Mouse (Mus musculus): ENCODE results near the gene Defb3. TPM values are rescaled to one million over a fixed set of nuclear protein-coding genes. Genes with fewer than 3 reads are reported as not detected.
A peak's percentile ranks its signal among the peaks of the same experiment; 100 is the strongest.
"Not testable (repeated sequence)": the region's sequence is repeated elsewhere in the genome, so short reads cannot be mapped to it uniquely, and the experiment has no call there.

The Defb3 gene
- total RNA-seq (2021), result not detected
- long read RNA-seq, experiment 1, result 0 reads
- long read RNA-seq, experiment 2, result 0 reads

DNA sequence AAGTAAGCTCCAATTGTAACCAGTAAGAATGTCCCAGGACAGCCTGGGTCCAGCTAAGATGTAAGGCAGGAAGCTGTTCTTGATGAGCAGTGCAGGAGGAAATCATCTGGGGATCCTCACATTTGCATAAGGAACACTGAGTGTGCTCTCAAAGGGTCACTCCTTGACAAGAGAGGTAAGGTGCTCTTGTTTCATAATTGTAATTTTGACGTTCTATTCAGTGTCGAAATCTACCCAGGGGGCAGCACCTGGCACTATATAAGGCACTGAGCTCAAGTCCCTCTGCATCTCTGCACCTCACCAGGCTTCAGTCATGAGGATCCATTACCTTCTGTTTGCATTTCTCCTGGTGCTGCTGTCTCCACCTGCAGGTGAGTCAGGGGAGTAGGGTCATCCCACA, at the start of gene Defb3:
TSS of gene Defb3 (plus strand) at position 301 of the 400 bp plus-strand sequence.
- intact Hi-C loops (cut with DNase I); DNase-seq: not testable (repeated sequence)

DNA sequence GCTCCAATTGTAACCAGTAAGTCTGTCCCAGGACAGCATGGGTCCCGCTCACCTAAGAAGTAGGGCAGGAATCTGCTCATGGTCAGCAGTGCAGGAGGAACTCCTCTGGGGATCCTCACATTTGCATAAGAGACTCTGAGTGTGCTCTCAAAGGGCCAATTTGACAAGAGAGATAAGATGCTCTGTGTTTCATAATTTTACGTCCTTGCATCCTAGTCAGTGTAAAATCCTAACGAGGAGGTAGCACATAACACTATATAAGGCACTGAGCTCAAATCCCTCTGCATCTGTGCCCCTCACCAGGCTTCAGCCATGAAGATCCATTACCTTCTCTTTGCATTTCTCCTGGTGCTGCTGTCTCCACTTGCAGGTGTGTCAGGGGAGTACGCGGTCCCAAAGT, 45.9 kb upstream of the Defb3 start, which contains the start of gene Defb5:
TSS of gene Defb5 (plus strand) at position 301 of the 400 bp plus-strand sequence.
- DNase-seq, result no peak
- intact Hi-C loops (cut with DNase I), result no loop called here

GRCm38 (mm10) chr8:19258136-19258535, 35.0 kb upstream of the Defb3 start:
- no peak for DNase-seq
- intact Hi-C loops (cut with DNase I), result no loop called here

- DNase-seq, result no peak
- intact Hi-C loops (cut with DNase I), result no loop called here
These were observed 33.5 kb upstream of the Defb3 start for GRCm38 (mm10) chr8:19259667-19260066.

DNA sequence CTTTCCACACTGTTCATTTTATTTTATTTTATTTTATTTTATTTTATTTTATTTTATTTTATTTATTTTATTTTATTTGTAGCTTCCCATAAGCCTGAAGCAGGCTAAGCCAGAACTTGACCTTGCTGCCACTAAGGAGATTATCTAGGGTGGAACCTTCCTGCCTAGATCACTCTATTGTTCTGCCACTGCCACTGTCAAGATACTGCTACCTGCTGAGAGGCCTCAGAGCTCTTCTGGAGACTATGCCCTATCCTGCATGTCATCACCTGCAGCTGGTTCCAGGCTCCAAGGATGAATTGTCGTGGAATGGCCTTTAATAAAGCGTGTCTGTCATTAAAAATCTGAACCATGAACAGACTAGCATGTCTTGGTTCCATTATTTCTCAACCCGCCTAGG, 5.2 kb downstream of the Defb3 start:
- intact Hi-C loops (cut with DNase I); DNase-seq: not testable (repeated sequence)

- peak in 1 of 2 experiments; percentile 0 for DNase-seq
- intact Hi-C loops (cut with DNase I), result no loop called here
These were observed 38.7 kb downstream of the Defb3 start for GRCm38 (mm10) chr8:19331836-19332235.

Other genes starting within 250 kb of the Defb3 start
- gene Defb39, start 228.6 kb upstream of the Defb3 start, total RNA-seq (2021), result not detected
- not detected for gene Defb12, start 178.5 kb upstream of the Defb3 start, total RNA-seq (2021)
- gene Defb34, start 169.6 kb upstream of the Defb3 start, total RNA-seq (2021), result not detected
- gene Gm45826, start 152.6 kb upstream of the Defb3 start, total RNA-seq (2021), result not detected
- not detected for gene Defb14, start 99.0 kb upstream of the Defb3 start, total RNA-seq (2021)
- not detected for gene Defb4, start 94.7 kb upstream of the Defb3 start, total RNA-seq (2021)
- gene Defb6, start 67.9 kb upstream of the Defb3 start, total RNA-seq (2021), result under 1 TPM in 1 of 2 experiments, not detected in 1; 0.90 TPM
- not detected for gene Defb46, start 53.4 kb upstream of the Defb3 start, total RNA-seq (2021)
- gene Defb5, start 45.8 kb upstream of the Defb3 start, total RNA-seq (2021), result not detected
- not detected for gene Defb8, start 154.2 kb downstream of the Defb3 start, total RNA-seq (2021)
- gene Defb7, start 201.7 kb downstream of the Defb3 start, total RNA-seq (2021), result not detected